Mouse (Mus musculus) kidney, adult 8-10 months (tissue): ENCODE data around the gene Tulp1.
"Not testable (repeated sequence)": the region's sequence is repeated elsewhere in the genome, so short reads cannot be mapped to it uniquely, and the experiment has no call there.

Experiments
- DNase-seq, 2 experiments: peaks; one replicate each; pipeline ENCODE4 v3.0.0; 2022

Gene Tulp1

GRCm38 (mm10) chr17:28365122-28365521 lies at the start of gene Tulp1:
Gene Tulp1 (minus strand): TSS chr17:28365222.
- no peak for DNase-seq

GRCm38 (mm10) chr17:28411381-28411960 lies 46.4 kb upstream of the Tulp1 start:
- DNase-seq = no peak

GRCm38 (mm10) chr17:28410731-28411130 lies 45.7 kb upstream of the Tulp1 start:
- no peak for DNase-seq

- no peak for DNase-seq
These were observed 43.4 kb upstream of the Tulp1 start for GRCm38 (mm10) chr17:28408251-28408918.

GRCm38 (mm10) chr17:28407418-28408250 lies 42.6 kb upstream of the Tulp1 start:
- peak; percentile 64 to 86 for DNase-seq

- no peak for DNase-seq
These were observed 41.4 kb upstream of the Tulp1 start for GRCm38 (mm10) chr17:28406471-28406870.

GRCm38 (mm10) chr17:28404745-28405144 lies 39.7 kb upstream of the Tulp1 start:
- not testable (repeated sequence) for DNase-seq

- no peak for DNase-seq
These were observed 39.3 kb upstream of the Tulp1 start for GRCm38 (mm10) chr17:28404301-28404700.

GRCm38 (mm10) chr17:28394994-28395393 lies 30.0 kb upstream of the Tulp1 start:
- DNase-seq = no peak

- no peak for DNase-seq
These were observed 29.2 kb upstream of the Tulp1 start for GRCm38 (mm10) chr17:28394051-28394765.

GRCm38 (mm10) chr17:28391568-28392432 lies 26.8 kb upstream of the Tulp1 start:
- no peak for DNase-seq

GRCm38 (mm10) chr17:28388534-28388933 lies 23.5 kb upstream of the Tulp1 start:
- DNase-seq = no peak

- DNase-seq = peak; percentile 58 to 88
These were observed 21.3 kb upstream of the Tulp1 start for GRCm38 (mm10) chr17:28386150-28386905.

- DNase-seq = peak in 1 of 2 experiments; percentile 34
These were observed 19.3 kb upstream of the Tulp1 start for GRCm38 (mm10) chr17:28384298-28384697.

- no peak for DNase-seq
These were observed 15.2 kb upstream of the Tulp1 start for GRCm38 (mm10) chr17:28380255-28380654.

GRCm38 (mm10) chr17:28375592-28376061 lies 10.6 kb upstream of the Tulp1 start:
- DNase-seq = no peak

- DNase-seq = no peak
These were observed 9.5 kb upstream of the Tulp1 start for GRCm38 (mm10) chr17:28374494-28374893.

GRCm38 (mm10) chr17:28373821-28374220 lies 8.8 kb upstream of the Tulp1 start:
- peak in 1 of 2 experiments; percentile 30 for DNase-seq

GRCm38 (mm10) chr17:28371941-28372340 lies 6.9 kb upstream of the Tulp1 start:
- no peak for DNase-seq

- no peak for DNase-seq
These were observed 6.3 kb upstream of the Tulp1 start for GRCm38 (mm10) chr17:28371286-28371685.

GRCm38 (mm10) chr17:28369056-28369455 lies 4.0 kb upstream of the Tulp1 start:
- no peak for DNase-seq
